Comparison of ENCODE assay signal across 25 mouse cellular contexts in genomic region chr3:141890668-141891067, GRCm38 (mm10).
DNase-seq lines count a peak whose midpoint lies in the region; ATAC-seq and TF ChIP-seq lines count a peak whose summit lies in the region.
"Had no signal": no experiment of that assay in that cellular context is flagged by ENCODE, and none has a peak within 500 bp of the region (broad histone marks: within the 10 kb centered on the region; RNA-seq: fewer than 3 reads in every experiment).

No protein-coding gene starts in this region.

- H3K9me3 ChIP-seq in lung, postnatal 0 days (ENCODE audit: low read length), result no peaks in the 10 kb centered on the region
- no peaks in the 10 kb centered on the region for H3K9me3 ChIP-seq in embryonic facial prominence, embryonic 11.5 days (replicated peaks; ENCODE audit: control insufficient read depth, low read length)
- H3K9me3 ChIP-seq: heart, embryonic 10.5 days; heart, embryonic 15.5 days had no signal

- no peak for TF ChIP-seq EP300 in lung, postnatal 0 days (IDR thresholded peaks at IDR 0.05)

- H3K27me3 ChIP-seq in lung, postnatal 0 days (replicated peaks; ENCODE audit: insufficient read depth, low read length), result no peaks in the 10 kb centered on the region
- H3K27me3 ChIP-seq in embryonic facial prominence, embryonic 11.5 days (ENCODE audit: control insufficient read depth, insufficient read depth, low read length), result no peaks in the 10 kb centered on the region
- H3K27me3 ChIP-seq in myocyte (ENCODE audit: control insufficient read depth, insufficient read depth, insufficient read length), result no peaks in the 10 kb centered on the region
- H3K27me3 ChIP-seq: heart, embryonic 15.5 days had no signal

- no peak overlapping the region for H3K9ac ChIP-seq in lung, postnatal 0 days (replicated peaks; ENCODE audit: low read depth)
- no peak overlapping the region for H3K9ac ChIP-seq in embryonic facial prominence, embryonic 11.5 days (replicated peaks; ENCODE audit: low read length)
- H3K9ac ChIP-seq: forebrain, postnatal 0 days; heart, embryonic 15.5 days had no signal

- no peak for TF ChIP-seq CTCF in lung, postnatal 0 days (IDR thresholded peaks at IDR 0.05)
- TF ChIP-seq CTCF in lung, adult 2 months (IDR thresholded peaks at IDR 0.05; ENCODE audit: insufficient read depth, low read length), result no peak

- 31% methylated on average over 4 of the region's 4 CpGs for WGBS in lung, postnatal 0 days
- WGBS in lung, adult 2 months, result 46% methylated on average over 4 of the region's 4 CpGs
- 26% methylated on average over 4 of the region's 4 CpGs for WGBS in embryonic facial prominence, embryonic 11.5 days

- H3K4me2 ChIP-seq in lung, postnatal 0 days (replicated peaks; ENCODE audit: low read depth, low read length), result no peak overlapping the region
- no peak overlapping the region for H3K4me2 ChIP-seq in embryonic facial prominence, embryonic 11.5 days (ENCODE audit: low read depth, low read length)
- H3K4me2 ChIP-seq in myocyte (ENCODE audit: low read depth), result peak overlapping the region; percentile 15
- H3K4me2 ChIP-seq: heart, embryonic 15.5 days; liver, embryonic 11.5 days; midbrain, embryonic 11.5 days had no signal

- H3K4me3 ChIP-seq in lung, postnatal 0 days (ENCODE audit: low read depth, low read length), result no peak overlapping the region
- H3K4me3 ChIP-seq in lung, adult 2 months (replicated peaks; ENCODE audit: extremely low read depth, low read depth, low read length), result no peak overlapping the region
- no peak overlapping the region for H3K4me3 ChIP-seq in embryonic facial prominence, embryonic 11.5 days (ENCODE audit: low read depth, low read length)
- no peak overlapping the region for H3K4me3 ChIP-seq in myocyte
- H3K4me3 ChIP-seq: erythroblast, embryonic 14.5 days; heart, embryonic 10.5 days; heart, embryonic 15.5 days had no signal

- no peak for ATAC-seq in lung, postnatal 0 days
- ATAC-seq in embryonic facial prominence, embryonic 11.5 days (replicated peaks; ENCODE audit: insufficient number of reproducible peaks, low FRiP score, low TSS enrichment, low read depth), result peak; percentile 56; the same call in 1 of the 2 replicates
- ATAC-seq: CD4-positive, CD25-positive, alpha-beta regulatory T cell, adult 4 months; forebrain, postnatal 0 days; hindbrain, embryonic 16.5 days had no signal

- H3K36me3 ChIP-seq in lung, postnatal 0 days (ENCODE audit: insufficient read depth, low read length), result no peaks in the 10 kb centered on the region
- H3K36me3 ChIP-seq in embryonic facial prominence, embryonic 11.5 days (replicated peaks; ENCODE audit: control insufficient read depth, insufficient read depth, low read depth, low read length), result no peaks in the 10 kb centered on the region
- H3K36me3 ChIP-seq in myocyte (ENCODE audit: control insufficient read depth, insufficient read depth), result no peaks in the 10 kb centered on the region
- H3K36me3 ChIP-seq: heart, embryonic 10.5 days; heart, embryonic 15.5 days had no signal

- no peak overlapping the region for H3K27ac ChIP-seq in lung, postnatal 0 days (ENCODE audit: low read length)
- H3K27ac ChIP-seq in embryonic facial prominence, embryonic 11.5 days (replicated peaks; ENCODE audit: low read depth, low read length), result no peak overlapping the region
- H3K27ac ChIP-seq: heart, embryonic 10.5 days; heart, embryonic 15.5 days; macrophage had no signal

- no peak overlapping the region for H3ac ChIP-seq in myocyte (ENCODE audit: control insufficient read depth, insufficient read length)

- TF ChIP-seq POLR2A in lung, adult 2 months (IDR thresholded peaks at IDR 0.05; ENCODE audit: borderline replicate concordance, extremely low read depth, low read depth, low read length), result no peak
- TF ChIP-seq POLR2A in myocyte (IDR thresholded peaks at IDR 0.05; ENCODE audit: insufficient read length, low read depth), result no peak

- H3K79me2 ChIP-seq in myocyte (ENCODE audit: control insufficient read depth, insufficient read depth), result no peaks in the 10 kb centered on the region

- DNase-seq in lung, postnatal 0 days (ENCODE audit: low spot score), result peak; percentile 6
- DNase-seq in lung, adult 2 months, result no peak
- DNase-seq in embryonic facial prominence, embryonic 11.5 days (ENCODE audit: low spot score), result peak; percentile 58
- peak; percentile 31 for DNase-seq in forelimb bud, embryonic 11.5 days (ENCODE audit: low read depth, low spot score)
- no peak for DNase-seq in adrenal gland, postnatal 36 days
- DNase-seq in spleen, postnatal 14 days (ENCODE audit: low spot score in 2 of 2), result no peak
- no peak for DNase-seq in testis, postnatal 10 days (ENCODE audit: low spot score)
- DNase-seq: adrenal gland, postnatal 14 days; cerebellum, adult 11 months; cerebellum, adult 9-10 months; forebrain, postnatal 0 days; gastrocnemius, postnatal 14 days; heart, adult 11 months; kidney, adult 18-20 months; kidney, postnatal 4 days; thymus, postnatal 4 days had no signal

- H3K4me1 ChIP-seq in lung, postnatal 0 days (ENCODE audit: insufficient read depth, low read depth, low read length), result no peaks in the 10 kb centered on the region
- no peaks in the 10 kb centered on the region for H3K4me1 ChIP-seq in lung, adult 2 months (ENCODE audit: control insufficient read depth, insufficient read depth, low read length)
- no peaks in the 10 kb centered on the region for H3K4me1 ChIP-seq in embryonic facial prominence, embryonic 11.5 days (ENCODE audit: control insufficient read depth, insufficient read depth, low read length)
- H3K4me1 ChIP-seq: heart, embryonic 10.5 days; heart, embryonic 15.5 days had no signal

TF ChIP-seq in myocyte, 11 proteins besides CTCF, POLR2A, EP300 and RAD21:
- TF ChIP-seq E2F4 (IDR thresholded peaks at IDR 0.05; ENCODE audit: insufficient read depth) (no peak), MYOD1 (IDR thresholded peaks at IDR 0.05; ENCODE audit: control insufficient read depth in 1 of 3, insufficient read length in 2 of 3, low read depth in 2 of 3) (peak; percentile 43 to 88 (median 76)), TCF12 (IDR thresholded peaks at IDR 0.05; ENCODE audit: insufficient read depth, poor library complexity, severe bottlenecking) (peak; percentile 13), MYOG (IDR thresholded peaks at IDR 0.05; ENCODE audit: control insufficient read depth in 1 of 3, insufficient read depth in 1 of 3, insufficient read length in 2 of 3, low read depth in 2 of 3) (peak in 1 of 3 experiments; percentile 56), TCF3 (IDR thresholded peaks at IDR 0.05; ENCODE audit: insufficient read length, low read depth) (no peak)

Comparison
In these comparisons a context has a peak if more than half of its experiments do, and no peak if none do; other contexts are left out.
1. DNase-seq: peak in lung, postnatal 0 days (single experiment), embryonic facial prominence, embryonic 11.5 days (single experiment) and forelimb bud, embryonic 11.5 days (single experiment); none in lung, adult 2 months (single experiment), adrenal gland, postnatal 36 days (0 of 2), spleen, postnatal 14 days (0 of 2) and testis, postnatal 10 days (single experiment).